Mouse (Mus musculus) mature B cell (primary cell): ENCODE results near the gene Olfr591.
"Not testable (repeated sequence)": the region's sequence is repeated elsewhere in the genome, so short reads cannot be mapped to it uniquely, and the experiment has no call there.

Source experiments
- in situ Hi-C: fragments of 300-500 bp; cut with MboI; formaldehyde crosslinking; loops from 2 replicates; pipeline ENCODE4 v1.14.3; 2019

Olfr591 gene

DNA sequence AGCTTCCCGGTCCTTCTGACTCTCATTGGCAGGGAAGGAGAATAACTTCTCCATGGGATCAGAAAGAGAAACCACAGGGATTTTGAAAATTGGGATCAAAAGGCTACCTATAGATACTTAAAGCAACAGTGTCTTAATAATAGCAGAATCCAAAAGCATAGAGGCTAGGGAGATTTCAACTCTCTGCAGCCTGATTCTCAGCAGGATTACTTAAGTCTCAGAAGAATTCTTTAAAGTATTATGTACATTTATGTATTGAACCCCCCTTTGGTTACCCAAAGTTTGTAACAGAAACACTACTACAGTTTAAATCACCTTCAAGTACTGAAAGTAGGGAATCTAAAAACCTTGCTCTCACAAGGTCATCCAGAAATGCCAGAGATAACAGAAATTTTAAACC lies at the start of gene Olfr591:
TSS of gene Olfr591 (minus strand) at position 101 of the 400 bp plus-strand sequence.
- in situ Hi-C loops = no loop called here

DNA sequence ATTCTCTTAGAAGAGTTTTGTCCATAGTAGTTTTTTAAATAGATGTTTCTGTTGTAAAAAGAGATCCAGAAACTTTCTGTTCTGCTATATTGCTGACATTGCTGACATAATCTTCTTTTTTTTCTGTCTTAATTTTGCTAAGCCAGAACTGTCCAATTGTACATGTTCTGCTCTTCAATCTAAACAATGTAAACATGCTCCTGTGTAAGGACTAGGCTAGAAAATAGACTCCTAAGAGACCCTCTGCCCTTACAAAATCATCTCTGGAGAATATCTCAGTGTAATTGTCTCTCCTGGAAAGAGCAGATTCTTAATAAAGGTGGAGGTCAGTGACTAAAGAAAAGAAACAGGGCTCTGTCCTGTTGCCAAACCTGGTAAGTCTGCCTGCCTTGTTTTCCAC lies 38.6 kb upstream of the Olfr591 start, which contains the start of gene Olfr594:
TSS of gene Olfr594 (plus strand) at position 301 of the 400 bp plus-strand sequence.
- in situ Hi-C loops = no loop called here

DNA sequence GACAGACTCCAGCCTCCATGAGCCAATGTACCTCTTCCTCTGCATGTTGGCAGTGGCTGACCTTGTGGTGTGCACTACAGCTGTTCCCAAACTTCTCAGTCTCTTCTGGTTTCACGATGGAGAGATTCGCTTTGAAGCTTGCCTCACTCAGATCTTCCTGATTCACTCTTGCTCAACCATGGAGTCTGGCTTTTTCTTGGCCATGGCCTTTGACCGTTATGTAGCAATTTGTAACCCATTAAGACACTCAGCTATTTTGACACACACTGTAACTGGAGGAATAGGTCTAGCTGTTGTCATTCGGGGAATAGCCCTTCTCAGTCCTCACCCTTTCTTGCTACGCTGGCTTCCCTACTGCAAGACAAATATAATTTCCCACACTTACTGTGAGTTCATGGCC lies 33.9 kb upstream of the Olfr591 start:
- in situ Hi-C loops = not testable (repeated sequence)

DNA sequence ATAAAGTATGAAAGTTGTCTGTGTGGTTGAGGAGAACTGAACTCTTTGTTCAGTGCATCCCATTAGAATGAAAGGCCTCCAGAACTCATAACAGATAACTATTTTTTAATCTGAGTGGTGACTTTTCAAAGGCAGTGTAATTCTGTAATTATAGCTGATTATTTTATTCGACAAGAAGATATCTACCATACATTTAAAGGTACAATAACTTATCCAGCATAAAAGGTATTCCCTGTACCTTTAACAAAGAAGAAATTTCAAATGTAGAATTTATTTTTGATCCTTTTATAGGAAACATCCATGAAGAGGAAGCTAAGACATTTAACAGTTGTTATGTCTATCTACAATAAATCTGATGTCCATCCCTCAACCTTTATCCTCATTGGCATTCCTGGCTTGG lies 33.4 kb upstream of the Olfr591 start, which contains the start of gene Olfr593:
TSS of gene Olfr593 (plus strand) at position 301 of the 400 bp plus-strand sequence.
- in situ Hi-C loops = no loop called here

DNA sequence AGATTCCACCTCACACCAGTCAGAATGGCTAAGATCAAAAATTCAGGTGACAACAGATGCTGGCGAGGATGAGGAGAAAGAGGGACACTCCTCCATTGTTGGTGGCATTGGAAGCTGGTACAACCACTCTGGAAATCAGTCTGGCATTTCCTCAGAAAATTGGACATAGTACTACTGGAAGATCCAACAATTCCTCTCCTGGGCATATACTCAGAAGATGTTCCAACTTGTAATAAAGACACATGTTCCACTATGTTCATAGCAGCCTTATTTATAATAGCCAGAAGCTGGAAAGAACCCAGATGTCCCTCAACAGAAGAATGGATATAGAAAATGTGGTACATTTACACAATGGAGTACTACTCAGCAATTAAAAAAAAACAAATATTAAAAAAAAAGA lies 6.4 kb upstream of the Olfr591 start, which contains the start of gene Olfr592:
TSS of gene Olfr592 (plus strand) at position 301 of the 400 bp plus-strand sequence.
- in situ Hi-C loops = not testable (repeated sequence)

DNA sequence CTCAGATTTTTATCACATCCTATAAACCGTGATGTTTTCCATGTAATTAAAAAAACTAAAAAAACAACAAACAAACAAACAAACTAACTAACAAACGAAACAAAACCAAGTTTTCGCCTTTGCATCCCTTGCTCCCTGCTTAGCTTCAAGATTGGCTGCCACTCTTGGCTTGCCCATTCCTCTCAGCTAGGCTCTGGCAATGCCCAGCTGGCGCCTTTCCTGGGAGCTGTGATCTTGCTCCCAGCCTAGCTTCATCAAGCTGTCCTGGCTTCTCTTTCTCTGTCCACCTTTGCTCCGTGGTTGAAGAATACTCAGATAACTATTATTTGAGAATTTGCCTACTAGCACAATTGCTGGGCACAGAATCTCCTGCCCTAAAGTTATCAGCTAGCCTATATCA lies 8.4 kb downstream of the Olfr591 start:
- in situ Hi-C loops = no loop called here

DNA sequence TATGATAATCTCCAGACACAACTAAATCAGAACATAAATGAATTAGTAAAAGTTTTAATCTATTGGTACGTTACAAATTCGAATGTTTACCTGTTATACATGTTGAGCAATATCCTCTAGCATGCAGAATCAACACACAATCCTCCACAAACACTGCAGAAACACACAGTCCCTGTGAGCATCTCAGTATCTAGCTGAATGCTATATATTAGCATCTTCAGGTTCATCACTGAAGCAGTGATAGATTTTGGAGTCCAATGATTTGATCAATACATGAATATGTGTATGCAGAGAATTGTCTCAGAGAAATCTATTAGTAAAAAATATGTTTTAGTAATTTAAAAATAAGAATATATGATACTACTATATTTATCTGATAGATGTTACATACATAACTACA lies 21.9 kb downstream of the Olfr591 start, which contains the start of gene Olfr589:
TSS of gene Olfr589 (minus strand) at position 101 of the 400 bp plus-strand sequence.
- in situ Hi-C loops = no loop called here

DNA sequence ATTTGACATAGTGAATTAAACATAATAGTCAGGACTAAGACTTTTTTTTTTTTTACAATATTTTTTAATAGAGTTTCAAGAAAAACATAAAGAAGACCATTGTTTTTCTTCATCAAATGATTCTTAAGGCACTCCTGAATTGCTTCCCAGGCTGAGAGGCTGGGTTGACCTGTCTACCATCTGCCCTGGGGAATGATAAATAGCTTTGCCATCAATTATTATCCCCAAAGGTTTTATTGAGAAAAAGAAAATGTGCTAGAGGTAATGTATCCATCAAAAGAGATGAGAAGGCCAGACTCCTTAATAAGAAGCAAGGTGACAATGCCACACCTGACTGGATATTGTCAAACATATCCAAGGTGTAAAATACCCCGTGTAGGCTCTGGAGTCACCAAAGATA lies 37.6 kb downstream of the Olfr591 start, which contains the start of gene Olfr588-ps1:
TSS of gene Olfr588-ps1 (plus strand) at position 301 of the 400 bp plus-strand sequence.
- in situ Hi-C loops = no loop called here

DNA sequence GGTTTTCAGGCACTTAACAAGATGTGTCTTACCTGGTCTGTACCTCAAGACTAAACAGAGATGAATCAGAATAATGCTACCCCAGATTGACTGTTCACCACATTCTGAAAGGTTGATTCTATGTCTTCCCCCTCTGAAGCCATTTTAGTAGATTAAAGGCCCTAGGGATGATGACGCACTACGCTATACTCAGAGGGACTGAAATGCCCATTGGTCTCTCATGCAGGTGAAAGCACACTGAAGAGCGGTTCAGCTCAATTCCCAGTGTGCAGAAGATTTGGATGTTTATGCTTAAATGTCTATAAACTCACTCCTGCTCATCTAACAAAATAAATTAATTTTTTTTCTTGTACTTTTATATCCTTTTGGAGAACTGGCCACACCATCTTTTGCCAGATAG lies 52.6 kb downstream of the Olfr591 start, which contains the start of gene Olfr586:
TSS of gene Olfr586 (minus strand) at position 101 of the 400 bp plus-strand sequence.
- in situ Hi-C loops = no loop called here

DNA sequence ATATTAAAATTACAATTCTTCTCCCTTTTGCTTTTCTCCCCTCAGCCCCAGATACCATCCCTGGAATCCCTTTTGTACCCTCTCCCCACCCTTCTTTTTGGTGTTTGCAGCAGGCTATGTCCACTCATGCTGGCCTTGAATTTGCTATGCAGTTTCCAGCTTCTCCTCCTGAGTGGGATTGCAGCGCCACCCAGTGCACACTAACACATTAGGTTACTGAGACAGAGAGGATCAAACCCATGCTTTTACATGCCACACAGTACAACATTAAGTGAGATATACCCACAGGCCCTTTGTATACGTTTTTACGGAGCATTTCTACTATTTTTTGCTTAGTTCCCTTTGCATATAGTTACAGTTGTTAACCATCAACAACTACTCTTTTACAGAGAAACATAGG lies 58.7 kb downstream of the Olfr591 start:
- in situ Hi-C loops = no loop called here
